Mouse (Mus musculus): ENCODE measurements around the gene Ctsl. TPM values are rescaled to one million over a fixed set of nuclear protein-coding genes. Genes with fewer than 3 reads are reported as not detected.
A peak's percentile ranks its signal among the peaks of the same experiment; 100 is the strongest.

Gene Ctsl
- total RNA-seq, 2 experiments from 2014 or later = 121 to 124 TPM

GRCm38 (mm10) chr13:64376472-64376871 is 5.8 kb upstream of the Ctsl start:
- DNase-seq (ENCODE audit: low spot score) = no peak

GRCm38 (mm10) chr13:64375160-64375559 is 4.5 kb upstream of the Ctsl start:
- DNase-seq (ENCODE audit: low spot score) = no peak

GRCm38 (mm10) chr13:64373695-64374094 is 3.0 kb upstream of the Ctsl start:
- peak; percentile 59 for DNase-seq (ENCODE audit: low spot score)

GRCm38 (mm10) chr13:64369805-64370172 is 901 bp downstream of the Ctsl start:
- DNase-seq (ENCODE audit: low spot score) = no peak

GRCm38 (mm10) chr13:64368596-64368995 is 2.1 kb downstream of the Ctsl start:
- no peak for DNase-seq (ENCODE audit: low spot score)

- DNase-seq (ENCODE audit: low spot score) = no peak
Observed at GRCm38 (mm10) chr13:64367615-64368014, 3.1 kb downstream of the Ctsl start.

- DNase-seq (ENCODE audit: low spot score) = no peak
Observed at GRCm38 (mm10) chr13:64365326-64365725, 5.4 kb downstream of the Ctsl start.

GRCm38 (mm10) chr13:64364258-64364657 is 6.4 kb downstream of the Ctsl start:
- DNase-seq (ENCODE audit: low spot score) = no peak

GRCm38 (mm10) chr13:64362139-64362538 is 8.6 kb downstream of the Ctsl start:
- no peak for DNase-seq (ENCODE audit: low spot score)

- no peak for DNase-seq (ENCODE audit: low spot score)
Observed at GRCm38 (mm10) chr13:64361020-64361419, 9.7 kb downstream of the Ctsl start.

- no peak for DNase-seq (ENCODE audit: low spot score)
Observed at GRCm38 (mm10) chr13:64359702-64360101, 11.0 kb downstream of the Ctsl start.

GRCm38 (mm10) chr13:64358476-64358875 is 12.2 kb downstream of the Ctsl start:
- DNase-seq (ENCODE audit: low spot score) = no peak

- no peak for DNase-seq (ENCODE audit: low spot score)
Observed at GRCm38 (mm10) chr13:64357389-64357788, 13.3 kb downstream of the Ctsl start.

- DNase-seq (ENCODE audit: low spot score) = no peak
Observed at GRCm38 (mm10) chr13:64349474-64349873, 21.2 kb downstream of the Ctsl start.

GRCm38 (mm10) chr13:64344082-64344501 is 26.6 kb downstream of the Ctsl start:
- DNase-seq (ENCODE audit: low spot score) = peak; percentile 48

- DNase-seq (ENCODE audit: low spot score) = peak; percentile 17
Observed at GRCm38 (mm10) chr13:64343598-64343997, 27.1 kb downstream of the Ctsl start.

GRCm38 (mm10) chr13:64335546-64336132 is 35.1 kb downstream of the Ctsl start:
- no peak for DNase-seq (ENCODE audit: low spot score)

GRCm38 (mm10) chr13:64333102-64333501 is 37.6 kb downstream of the Ctsl start:
- no peak for DNase-seq (ENCODE audit: low spot score)

- DNase-seq (ENCODE audit: low spot score) = no peak
Observed at GRCm38 (mm10) chr13:64332321-64332720, 38.4 kb downstream of the Ctsl start.

GRCm38 (mm10) chr13:64322561-64323281 is 48.0 kb downstream of the Ctsl start:
- DNase-seq (ENCODE audit: low spot score) = no peak

- DNase-seq (ENCODE audit: low spot score) = no peak
Observed at GRCm38 (mm10) chr13:64320334-64320733, 50.4 kb downstream of the Ctsl start.

GRCm38 (mm10) chr13:64319782-64320181 is 50.9 kb downstream of the Ctsl start:
- DNase-seq (ENCODE audit: low spot score) = no peak

- no peak for DNase-seq (ENCODE audit: low spot score)
Observed at GRCm38 (mm10) chr13:64318355-64318754, 52.3 kb downstream of the Ctsl start.

Data from gastrocnemius, adult 18-20 months (tissue).